Mouse (Mus musculus): ENCODE measurements at regions not wholly inside any gene's neighbourhood (a gene's known extent, or its start where the extent isn't known, plus 50 kb on each side); places are given as distances from the start of the nearest gene placed in this dataset.

- TF ChIP-seq POLR2A (IDR thresholded peaks at IDR 0.05; ENCODE audit: borderline replicate concordance, insufficient read depth, low read length), result no peak
- TF ChIP-seq CTCF (IDR thresholded peaks at IDR 0.05; ENCODE audit: borderline replicate concordance, insufficient read depth, low read depth, low read length), result no peak
Observed at GRCm38 (mm10) chr13:101876601-101877000, 108.6 kb upstream of the Pik3r1 start.

Data from cerebellum, adult 2 months (tissue).